Mouse (Mus musculus): ENCODE measurements at regions not wholly inside any gene's neighbourhood (a gene's known extent, or its start where the extent isn't known, plus 50 kb on each side); places are given as distances from the start of the nearest gene placed in this dataset.

- no peak for DNase-seq
Measured at GRCm38 (mm10) chr5:11983452-11983851, 65.6 kb downstream of the 4933402N22Rik start.

GRCm38 (mm10) chr5:11989140-11989539, 71.3 kb downstream of the 4933402N22Rik start:
- no peak for DNase-seq

GRCm38 (mm10) chr5:12000777-12001176, 82.9 kb downstream of the 4933402N22Rik start:
- DNase-seq: no peak

GRCm38 (mm10) chr5:12006473-12006872, 88.6 kb downstream of the 4933402N22Rik start:
- no peak for DNase-seq

GRCm38 (mm10) chr5:12016332-12016731, 98.5 kb downstream of the 4933402N22Rik start:
- no peak for DNase-seq

- DNase-seq: no peak
Measured at GRCm38 (mm10) chr5:12020489-12020888, 102.6 kb downstream of the 4933402N22Rik start.

- no peak for DNase-seq
Measured at GRCm38 (mm10) chr5:12024705-12025383, 107.0 kb downstream of the 4933402N22Rik start.

- DNase-seq: peak in 1 of 2 experiments; percentile 7
Measured at GRCm38 (mm10) chr5:12030002-12030401, 112.2 kb downstream of the 4933402N22Rik start.

- DNase-seq: no peak
Measured at GRCm38 (mm10) chr5:12049806-12050205, 132.0 kb downstream of the 4933402N22Rik start.

GRCm38 (mm10) chr5:12080191-12080590, 162.3 kb downstream of the 4933402N22Rik start:
- no peak for DNase-seq

- DNase-seq: no peak
Measured at GRCm38 (mm10) chr5:12093680-12094079, 175.8 kb downstream of the 4933402N22Rik start.

- no peak for DNase-seq
Measured at GRCm38 (mm10) chr5:12116587-12117354, 198.9 kb downstream of the 4933402N22Rik start.

GRCm38 (mm10) chr5:12124935-12125334, 207.1 kb downstream of the 4933402N22Rik start:
- DNase-seq: no peak

- no peak for DNase-seq
Measured at GRCm38 (mm10) chr5:12127484-12128265, 209.8 kb downstream of the 4933402N22Rik start.

- DNase-seq: no peak
Measured at GRCm38 (mm10) chr5:12138961-12139360, 221.1 kb downstream of the 4933402N22Rik start.

GRCm38 (mm10) chr5:12153295-12153694, 229.9 kb upstream of the Sema3d start:
- DNase-seq: no peak

- DNase-seq: no peak
Measured at GRCm38 (mm10) chr5:12154551-12155091, 228.6 kb upstream of the Sema3d start.

- DNase-seq: no peak
Measured at GRCm38 (mm10) chr5:12191681-12192080, 191.5 kb upstream of the Sema3d start.

GRCm38 (mm10) chr5:12207452-12207851, 175.7 kb upstream of the Sema3d start:
- no peak for DNase-seq

GRCm38 (mm10) chr5:12209631-12210030, 173.6 kb upstream of the Sema3d start:
- no peak for DNase-seq

- DNase-seq: no peak
Measured at GRCm38 (mm10) chr5:12213448-12213847, 169.7 kb upstream of the Sema3d start.

GRCm38 (mm10) chr5:12219424-12220107, 163.6 kb upstream of the Sema3d start:
- no peak for DNase-seq

All from lung, adult 18-20 months (tissue).